Mouse (Mus musculus) adrenal gland, postnatal 4 days (tissue): Measurements from ENCODE around the gene Ccnb3. TPM values are rescaled to one million over a fixed set of nuclear protein-coding genes. Genes with fewer than 3 reads are reported as not detected.
"Not testable (repeated sequence)": the region's sequence is repeated elsewhere in the genome, so short reads cannot be mapped to it uniquely, and the experiment has no call there.

ENCODE experiments used
- DNase-seq, 2 experiments: peaks; one replicate each; pipeline ENCODE4 v3.0.0; 2021 to 2022; ENCODE audit warnings: low spot score in 2 of 2, mixed read lengths in 2 of 2
- long read RNA-seq, 2 experiments: library from polyadenylated mRNA; stranded (forward); transcript quantifications; one replicate each; pipeline ENCODE4 v2.0.0; 2021
- total RNA-seq, 2 experiments: library from RNA; stranded (reverse); gene quantifications; 2 replicates each; pipeline ENCODE4 v1.2.3; 2021

The Ccnb3 gene
- under 1 TPM in 1 of 2 experiments, not detected in 1; 0.06 TPM for total RNA-seq
- long read RNA-seq, experiment 1 = 0 reads
- long read RNA-seq, experiment 2 = 0 reads

- DNase-seq = no peak
These were observed at the start of gene Ccnb3 for GRCm38 (mm10) chrX:7041519-7041918. TSS of gene Ccnb3 (minus strand) at chrX:7041619.

- no peak for DNase-seq
These were observed 48.9 kb upstream of the Ccnb3 start for GRCm38 (mm10) chrX:7090323-7090722.

GRCm38 (mm10) chrX:7085878-7086277, 44.5 kb upstream of the Ccnb3 start:
- DNase-seq = no peak

GRCm38 (mm10) chrX:7079820-7080429, 38.5 kb upstream of the Ccnb3 start:
- no peak for DNase-seq

GRCm38 (mm10) chrX:7068002-7068401, 26.6 kb upstream of the Ccnb3 start:
- DNase-seq = no peak

GRCm38 (mm10) chrX:7067219-7067618, 25.8 kb upstream of the Ccnb3 start, which contains the start of gene Akap4:
TSS of gene Akap4 (plus strand) at chrX:7067519.
- DNase-seq = no peak

- DNase-seq = no peak
These were observed 22.7 kb upstream of the Ccnb3 start for GRCm38 (mm10) chrX:7064109-7064508.

GRCm38 (mm10) chrX:7057634-7058033, 16.2 kb upstream of the Ccnb3 start:
- no peak for DNase-seq

GRCm38 (mm10) chrX:7057056-7057455, 15.6 kb upstream of the Ccnb3 start:
- no peak for DNase-seq

GRCm38 (mm10) chrX:6983916-6984315, 57.5 kb downstream of the Ccnb3 start:
- not testable (repeated sequence) for DNase-seq

GRCm38 (mm10) chrX:6971956-6972355, 69.5 kb downstream of the Ccnb3 start:
- no peak for DNase-seq

GRCm38 (mm10) chrX:6968598-6968997, 72.8 kb downstream of the Ccnb3 start:
- DNase-seq = no peak

Other genes with a start within 250 kb of the Ccnb3 start
- gene Akap4, start 25.9 kb upstream of the Ccnb3 start, total RNA-seq = not detected